Mouse (Mus musculus) neural tube, embryonic 14.5 days (tissue): Measurements from ENCODE around the gene Slc6a20a. TPM values are rescaled to one million over a fixed set of nuclear protein-coding genes. Genes with fewer than 3 reads are reported as not detected.
"Not testable (repeated sequence)": the region's sequence is repeated elsewhere in the genome, so short reads cannot be mapped to it uniquely, and the experiment has no call there.

Source experiments
- ATAC-seq: fragments of 200-750 bp; cut with Nextera tagmentation; 2 replicates; pipeline ENCODE4 v1.8.0; 2017; ENCODE audit warnings: low read depth, mild to moderate bottlenecking, moderate TSS enrichment, moderate library complexity
- H3K27ac ChIP-seq: fragments of 300-500 bp; sonication (generic); 2 replicates; pipeline ENCODE4 v1.5.1; 2014; ENCODE audit warnings: low read depth, mild to moderate bottlenecking, control low read depth, low read length, moderate library complexity, mixed read lengths
- H3K27me3 ChIP-seq: fragments of 300-500 bp; sonication (generic); 2 replicates; pipeline ENCODE4 v1.6.1; 2014; ENCODE audit warnings: low read length; ENCODE audit not compliant: control insufficient read depth, insufficient read depth
- H3K36me3 ChIP-seq: fragments of 300-500 bp; sonication (generic); 2 replicates; pipeline ENCODE4 v1.6.1; 2014; ENCODE audit warnings: low read length, mixed read lengths; ENCODE audit not compliant: control insufficient read depth, insufficient read depth
- H3K4me1 ChIP-seq: fragments of 300-500 bp; sonication (generic); 2 replicates; pipeline ENCODE4 v1.6.1; 2014; ENCODE audit warnings: low read length; ENCODE audit not compliant: control insufficient read depth, insufficient read depth
- H3K4me2 ChIP-seq: fragments of 300-500 bp; sonication (generic); 2 replicates; pipeline ENCODE4 v1.6.1; 2014; ENCODE audit warnings: mild to moderate bottlenecking, low read depth, low read length, control low read depth
- H3K4me3 ChIP-seq: fragments of 300-500 bp; sonication (generic); 2 replicates; pipeline ENCODE4 v1.5.1; 2014; ENCODE audit warnings: low read depth, low read length, control low read depth, mixed read lengths
- H3K9ac ChIP-seq: fragments of 300-500 bp; sonication (generic); replicated peaks from 2 replicates; pipeline ENCODE4 v1.6.1; 2014; ENCODE audit warnings: low read depth, mild to moderate bottlenecking, control low read depth, low read length, mixed read lengths
- H3K9me3 ChIP-seq: fragments of 300-500 bp; sonication (generic); 2 replicates; pipeline ENCODE4 v1.6.1; 2016; ENCODE audit warnings: low read length; ENCODE audit not compliant: control insufficient read depth
- WGBS: fragments of 180-500 bp; shearing (Covaris S2); extraction: QIAGEN DNeasy Blood & Tissue Kit; methylation state at CpG from one replicate; pipeline ENCODE4 v1.1.7; 2014; 5-methylcytosine and 5-hydroxymethylcytosine counted together
- polyA plus RNA-seq: library from polyadenylated mRNA; unstranded; fragments of >200 nt; fragmentation: Nextera tagmentation; extraction: Ambion mirVana; gene quantifications from 2 replicates; pipeline ENCODE4 v1.2.1, GENCODE M21; 2014

Slc6a20a gene
- polyA plus RNA-seq, 1 experiment from 2014 or later, result 1.3 TPM

DNA sequence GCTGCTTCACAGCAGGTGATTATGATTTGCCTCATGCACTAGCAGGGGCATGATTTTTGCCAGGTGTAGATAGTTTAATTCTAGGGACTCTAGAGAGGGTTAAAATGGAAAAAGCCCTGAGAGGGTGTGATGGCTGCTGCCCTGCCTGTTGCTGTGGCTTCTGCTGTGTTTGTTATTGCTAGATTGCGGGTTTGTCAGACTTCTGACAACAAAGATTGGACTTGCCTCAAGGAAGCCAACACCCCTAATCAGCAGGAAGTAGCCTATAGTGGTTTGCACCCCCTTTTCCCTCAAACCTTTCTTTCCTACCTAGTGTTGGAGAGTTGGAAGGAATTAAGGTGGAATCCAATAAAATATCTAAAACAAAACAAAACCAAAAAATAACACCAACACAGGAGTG lies 9.5 kb upstream of the Slc6a20a start:
- Histone ChIP-seq H3K27ac (no peak overlapping the region), H3K4me1 (no peaks in the 10 kb centered on the region)
- WGBS, result 78% methylated on average over 1 of the region's 1 CpGs

DNA sequence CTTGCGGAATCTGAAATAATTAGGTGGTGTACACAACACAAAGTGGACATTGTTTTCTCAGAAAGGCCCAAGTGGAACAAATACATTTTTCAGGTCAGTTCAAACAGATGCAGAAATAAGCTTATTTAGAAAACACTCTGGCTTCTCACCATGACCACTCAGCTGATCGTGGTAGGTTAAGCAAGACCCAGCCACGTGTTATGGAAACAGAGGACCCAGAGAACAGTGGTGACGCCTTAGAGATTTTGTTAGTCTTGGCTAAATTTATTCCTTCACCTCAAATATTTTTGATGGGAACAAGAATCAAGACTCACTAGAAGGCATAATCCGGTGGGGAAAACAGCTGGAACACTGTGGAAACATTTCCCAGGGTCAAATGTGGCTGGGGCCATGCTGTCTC lies 7.5 kb upstream of the Slc6a20a start:
- Histone ChIP-seq H3K4me3 (no peak overlapping the region), H3K27ac (no peak overlapping the region), H3K36me3 (no peaks in the 10 kb centered on the region), H3K9me3 (no peaks in the 10 kb centered on the region), H3K4me1 (no peaks in the 10 kb centered on the region), H3K9ac (no peak overlapping the region), H3K4me2 (no peak overlapping the region), H3K27me3 (no peaks in the 10 kb centered on the region)
- WGBS, result 75% methylated on average over 5 of the region's 5 CpGs
- ATAC-seq, result no peak

More for the DNA sequence above, 9.5 kb upstream of the Slc6a20a start:
- no peak for ATAC-seq
- H3K27me3 ChIP-seq, result no peaks in the 10 kb centered on the region
- H3K36me3 ChIP-seq, result no peaks in the 10 kb centered on the region; the same call in 1 of the 2 replicates
- no peak overlapping the region for H3K9ac ChIP-seq
- no peak overlapping the region for H3K4me2 ChIP-seq
- H3K9me3 ChIP-seq, result no peaks in the 10 kb centered on the region
- no peak overlapping the region for H3K4me3 ChIP-seq

DNA sequence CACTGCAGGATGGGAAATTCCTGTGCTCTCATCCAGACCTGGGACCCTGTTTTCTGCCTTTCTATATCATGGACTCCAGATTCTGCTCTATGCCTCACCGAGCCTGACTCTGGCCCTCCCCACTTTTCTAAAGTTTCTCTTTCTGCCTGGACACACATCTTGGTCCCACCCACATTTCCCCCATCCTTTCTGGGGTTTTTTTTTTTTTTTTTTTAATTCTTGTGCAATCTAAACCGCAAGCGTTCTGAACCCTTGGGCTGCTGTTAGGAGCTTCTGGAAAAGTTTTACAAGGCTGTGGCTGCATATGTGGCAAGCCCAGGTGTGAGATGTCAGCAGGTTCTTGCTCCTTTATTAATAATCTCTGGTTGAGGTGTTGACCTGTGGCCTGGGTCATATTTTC lies 5.0 kb upstream of the Slc6a20a start:
- ATAC-seq, result no peak
- H3K9me3 ChIP-seq, result no peaks in the 10 kb centered on the region
- peaks cover 11% of the 10 kb centered on the region for H3K27me3 ChIP-seq
- H3K4me1 ChIP-seq, result peaks cover 2% of the 10 kb centered on the region
- H3K27ac ChIP-seq, result no peak overlapping the region
- no peak overlapping the region for H3K4me3 ChIP-seq
- H3K9ac ChIP-seq, result no peak overlapping the region
- H3K36me3 ChIP-seq, result no peaks in the 10 kb centered on the region
- H3K4me2 ChIP-seq, result no peak overlapping the region
- 75% methylated on average over 3 of the region's 3 CpGs for WGBS

DNA sequence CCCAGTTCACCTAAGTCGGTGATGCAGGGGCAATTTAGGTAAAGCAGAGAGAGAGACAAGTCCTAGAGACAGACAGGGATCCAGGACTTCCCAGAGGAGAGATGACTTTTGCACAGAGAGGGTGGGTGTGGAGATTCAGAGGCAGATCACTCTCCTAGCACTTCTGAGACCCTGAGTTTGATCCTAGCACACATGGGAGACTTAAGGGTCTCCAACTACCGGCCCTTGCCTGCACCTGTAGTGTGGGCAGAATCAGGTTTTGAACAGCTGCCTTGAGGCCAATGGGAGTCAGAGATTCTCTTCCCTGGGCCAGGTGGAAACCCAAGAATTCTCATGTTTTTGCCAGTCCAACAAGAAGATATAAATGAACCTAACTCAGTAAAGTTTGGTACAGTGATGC lies 513 bp upstream of the Slc6a20a start:
- Histone ChIP-seq H3K9ac (no peak overlapping the region), H3K27ac (no peak overlapping the region), H3K36me3 (no peaks in the 10 kb centered on the region), H3K4me2 (peak overlapping the region; percentile 70), H3K9me3 (no peaks in the 10 kb centered on the region), H3K4me1 (peaks cover 9% of the 10 kb centered on the region), H3K4me3 (peak overlapping the region; percentile 37; the same call in 1 of the 2 replicates), H3K27me3 (peaks cover 25% of the 10 kb centered on the region)
- WGBS, result 26% methylated on average over 2 of the region's 2 CpGs
- ATAC-seq, result no peak

DNA sequence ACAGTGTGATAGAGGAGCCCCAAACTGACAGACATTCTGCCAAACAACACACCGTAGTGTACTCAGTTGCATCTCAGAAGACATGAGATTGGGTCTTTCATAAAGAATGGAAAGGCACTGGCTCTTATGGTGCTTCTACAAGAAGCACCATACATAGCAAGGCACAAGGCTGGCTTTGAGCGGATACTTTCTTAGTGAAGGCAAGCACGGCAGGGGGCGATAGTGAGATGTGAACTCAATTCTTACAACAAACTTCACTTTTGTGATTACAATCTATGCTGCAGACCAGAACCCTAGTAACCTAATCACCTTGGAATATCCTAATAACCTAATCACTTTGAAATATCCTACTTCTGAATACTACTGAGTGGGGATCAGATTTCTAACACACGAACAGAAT lies 13.0 kb downstream of the Slc6a20a start:
- H3K9me3 ChIP-seq, result no peaks in the 10 kb centered on the region
- H3K9ac ChIP-seq, result no peak overlapping the region
- no peak overlapping the region for H3K4me3 ChIP-seq
- no peak overlapping the region for H3K4me2 ChIP-seq
- H3K36me3 ChIP-seq, result no peaks in the 10 kb centered on the region
- no peak overlapping the region for H3K27ac ChIP-seq
- no peaks in the 10 kb centered on the region for H3K4me1 ChIP-seq
- 63% methylated on average over 5 of the region's 5 CpGs for WGBS
- H3K27me3 ChIP-seq, result no peaks in the 10 kb centered on the region
- no peak for ATAC-seq

DNA sequence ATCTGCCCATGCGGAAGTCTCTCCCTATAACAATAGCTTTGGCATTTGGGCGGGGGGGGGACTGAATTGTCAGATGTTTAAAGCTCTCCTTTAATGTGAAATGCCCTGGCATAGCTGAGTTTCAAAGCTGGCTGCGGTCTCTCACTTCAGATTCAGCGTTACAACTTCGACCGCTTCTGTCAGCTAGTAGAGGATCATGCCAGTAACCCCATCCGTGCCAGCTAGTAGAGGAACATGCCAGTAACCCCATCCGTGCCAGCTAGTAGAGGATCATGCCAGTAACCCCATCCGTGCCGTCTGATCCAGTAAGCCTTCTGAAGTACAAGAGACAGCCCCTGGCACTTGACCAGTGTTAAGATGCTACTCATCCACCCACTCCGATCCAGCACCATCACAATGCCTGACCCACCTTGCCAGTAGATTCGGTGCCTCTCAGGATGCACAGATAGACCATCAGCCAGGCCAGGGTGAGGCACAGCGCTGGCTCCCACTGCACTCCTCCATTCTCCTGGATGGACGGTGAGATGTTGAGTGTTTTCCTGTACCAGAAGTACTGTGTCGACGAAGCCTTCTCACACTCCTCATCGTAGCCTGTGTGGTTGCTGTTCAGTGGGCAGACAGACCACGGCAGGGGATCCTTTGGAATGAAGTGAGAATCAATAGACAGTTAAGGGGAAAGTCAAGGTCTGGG lies 18.6 kb downstream of the Slc6a20a start:
- 86% methylated on average over 16 of the region's 18 CpGs for WGBS
- not testable (repeated sequence) for H3K4me2 ChIP-seq, ATAC-seq

DNA sequence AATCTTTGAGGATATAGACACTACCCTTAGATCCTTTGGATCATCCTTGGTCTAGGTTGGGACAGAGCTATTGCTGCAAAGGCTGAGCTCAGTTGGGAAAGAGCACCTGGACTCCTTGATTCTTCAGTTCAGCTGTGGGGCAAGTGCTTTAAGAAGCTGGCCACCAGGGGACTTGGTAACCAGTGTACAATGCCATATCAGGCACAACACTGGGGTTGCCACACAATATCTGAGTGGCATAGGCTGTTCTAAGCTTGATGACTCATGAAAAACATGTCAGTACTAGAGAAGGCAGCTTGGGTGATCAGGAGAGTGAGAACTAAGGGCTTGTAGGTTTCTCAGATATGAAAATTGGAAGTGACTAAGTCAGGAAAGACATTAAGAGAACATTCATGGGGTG lies 19.7 kb downstream of the Slc6a20a start:
- no peaks in the 10 kb centered on the region for H3K36me3 ChIP-seq
- no peak overlapping the region for H3K4me3 ChIP-seq

More for the DNA sequence above, 18.6 kb downstream of the Slc6a20a start:
- H3K27me3 ChIP-seq, H3K9ac ChIP-seq, H3K4me3 ChIP-seq, H3K4me1 ChIP-seq, H3K9me3 ChIP-seq, H3K36me3 ChIP-seq, H3K27ac ChIP-seq: not testable (repeated sequence)

DNA sequence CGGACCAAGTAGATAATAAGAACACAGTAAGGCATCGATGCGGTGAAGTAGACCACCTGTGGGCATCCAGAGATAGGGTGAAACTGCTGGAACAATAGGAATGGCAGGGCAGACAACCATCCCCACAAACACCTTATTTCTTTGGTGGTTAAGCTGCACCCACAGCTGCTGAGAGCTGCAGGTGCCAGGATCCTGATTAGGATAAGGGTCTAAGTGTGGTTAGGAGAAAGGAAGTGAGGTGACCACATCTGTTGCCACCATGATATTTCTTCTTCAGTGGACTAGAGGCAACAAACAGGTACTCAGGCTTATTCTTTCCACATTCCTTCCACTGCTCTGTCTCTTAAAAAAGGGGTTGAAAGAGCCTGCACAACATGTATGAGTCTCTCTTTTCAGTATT lies 21.2 kb downstream of the Slc6a20a start:
- Histone ChIP-seq H3K4me3 (no peak overlapping the region), H3K9me3 (no peaks in the 10 kb centered on the region), H3K27ac (no peak overlapping the region), H3K36me3 (no peaks in the 10 kb centered on the region), H3K4me1 (no peaks in the 10 kb centered on the region), H3K27me3 (no peaks in the 10 kb centered on the region), H3K9ac (no peak overlapping the region), H3K4me2 (no peak overlapping the region)
- ATAC-seq, result no peak
- 91% methylated on average over 3 of the region's 3 CpGs for WGBS

More for the DNA sequence above, 19.7 kb downstream of the Slc6a20a start:
- ATAC-seq, result no peak
- no peak overlapping the region for H3K4me2 ChIP-seq
- no peaks in the 10 kb centered on the region for H3K9me3 ChIP-seq
- no peak overlapping the region for H3K27ac ChIP-seq
- no peaks in the 10 kb centered on the region for H3K4me1 ChIP-seq
- no peak overlapping the region for H3K9ac ChIP-seq
- H3K27me3 ChIP-seq, result no peaks in the 10 kb centered on the region

DNA sequence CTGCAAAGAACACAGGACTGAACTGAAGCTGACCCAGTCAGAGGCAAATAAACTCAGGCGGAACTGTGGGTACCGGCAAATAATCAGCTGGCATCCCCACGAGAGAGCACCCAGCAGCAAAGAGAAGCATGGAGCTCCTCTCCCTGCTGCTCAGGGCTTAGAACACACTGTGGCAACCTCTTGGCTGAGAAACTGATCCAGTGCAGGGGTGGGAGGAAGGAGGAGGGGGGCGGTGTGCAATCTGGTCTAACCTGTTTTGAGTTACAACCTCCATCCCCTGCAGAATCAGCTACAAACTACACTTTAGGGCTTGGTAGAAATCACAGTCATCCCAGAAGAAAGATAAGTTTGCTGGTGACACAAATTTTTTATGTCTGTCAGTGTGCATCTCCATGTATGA lies 27.3 kb downstream of the Slc6a20a start:
- Histone ChIP-seq H3K9ac (no peak overlapping the region), H3K4me1 (no peaks in the 10 kb centered on the region), H3K4me3 (no peak overlapping the region), H3K36me3 (no peaks in the 10 kb centered on the region), H3K27me3 (no peaks in the 10 kb centered on the region), H3K9me3 (no peaks in the 10 kb centered on the region), H3K27ac (no peak overlapping the region), H3K4me2 (no peak overlapping the region)
- WGBS, result 60% methylated on average over 4 of the region's 4 CpGs
- no peak for ATAC-seq
